Mouse (Mus musculus): ENCODE measurements around the gene Pde2a. TPM values are rescaled to one million over a fixed set of nuclear protein-coding genes. Genes with fewer than 3 reads are reported as not detected.
"Not testable (repeated sequence)": the region's sequence is repeated elsewhere in the genome, so short reads cannot be mapped to it uniquely, and the experiment has no call there.

Gene Pde2a
- polyA plus RNA-seq, 2 experiments = 3.0 to 6.6 TPM

GRCm38 (mm10) chr7:101550686-101551485, 129.4 kb downstream of the Pde2a start:
- no peaks in the 10 kb centered on the region for H3K36me3 ChIP-seq (replicated peaks; ENCODE audit: control insufficient read depth, insufficient read depth, low read depth)
- no peak overlapping the region for H3K4me2 ChIP-seq (ENCODE audit: low read depth)
- H3K27me3 ChIP-seq (ENCODE audit: control insufficient read depth, insufficient read depth, low read length) = no peaks in the 10 kb centered on the region
- ATAC-seq (ENCODE audit: insufficient read depth) (no peak), DNase-seq (ENCODE audit: low read depth in 3 of 3, low spot score in 3 of 3) (no peak)
- TF ChIP-seq EP300 (IDR thresholded peaks at IDR 0.05; ENCODE audit: low read depth) (no peak), CTCF (IDR thresholded peaks at IDR 0.05; ENCODE audit: low read depth) (no peak)
- no peak overlapping the region for H3K9ac ChIP-seq (replicated peaks)
- H3K9me3 ChIP-seq (ENCODE audit: control insufficient read depth, low read length) = no peaks in the 10 kb centered on the region
- H3K27ac ChIP-seq = no peak overlapping the region
- no peak overlapping the region for H3K4me3 ChIP-seq (ENCODE audit: insufficient read depth in 1 of 2, low read depth in 2 of 2, low read length in 2 of 2)
- peaks cover 0 to 4% of the 10 kb centered on the region in 2 experiments; a peak in 1 of 4 replicates for H3K4me1 ChIP-seq (replicated peaks; ENCODE audit: control insufficient read depth in 2 of 2, insufficient read depth in 2 of 2, low read length in 1 of 2)
- 34% methylated on average over 7 of the region's 7 CpGs for WGBS (ENCODE audit: insufficient replicate concordance)

DNA sequence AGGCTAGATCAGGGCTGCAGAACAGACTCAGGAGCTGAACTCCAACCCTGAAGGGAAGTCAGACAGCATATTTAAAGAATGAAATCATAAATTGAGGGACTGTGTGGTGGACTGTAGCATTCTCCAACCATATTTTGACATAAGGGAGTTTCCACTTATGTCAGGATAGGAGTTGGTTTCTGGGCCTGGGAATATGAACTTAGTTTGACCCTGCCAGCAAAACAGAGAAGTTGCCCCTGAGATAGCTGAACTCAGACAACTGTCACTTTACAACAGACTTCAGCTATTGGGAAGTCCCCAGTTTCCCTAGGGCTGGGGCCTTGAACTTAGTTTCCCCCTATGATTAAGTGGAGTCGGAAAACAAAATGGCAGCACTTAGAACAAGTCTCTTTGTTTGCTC, 130.0 kb downstream of the Pde2a start:
- no peak for TF ChIP-seq CTCF (IDR thresholded peaks at IDR 0.05; ENCODE audit: low read depth)
- no peak for TF ChIP-seq EP300 (IDR thresholded peaks at IDR 0.05; ENCODE audit: low read depth)
- ATAC-seq (ENCODE audit: insufficient read depth) (no peak), DNase-seq (ENCODE audit: low read depth in 3 of 3, low spot score in 3 of 3) (no peak)
- Histone ChIP-seq H3K9me3 (ENCODE audit: control insufficient read depth, low read length) (no peaks in the 10 kb centered on the region), H3K36me3 (replicated peaks; ENCODE audit: control insufficient read depth, insufficient read depth, low read depth) (no peaks in the 10 kb centered on the region), H3K27ac (no peak overlapping the region), H3K4me1 (replicated peaks; ENCODE audit: control insufficient read depth in 2 of 2, insufficient read depth in 2 of 2, low read length in 1 of 2) (peaks cover 0 to 4% of the 10 kb centered on the region in 2 experiments; a peak in 1 of 4 replicates), H3K27me3 (ENCODE audit: control insufficient read depth, insufficient read depth, low read length) (no peaks in the 10 kb centered on the region), H3K4me2 (ENCODE audit: low read depth) (no peak overlapping the region), H3K9ac (replicated peaks) (no peak overlapping the region), H3K4me3 (ENCODE audit: insufficient read depth in 1 of 2, low read depth in 2 of 2, low read length in 2 of 2) (no peak overlapping the region)
- 64% methylated on average over 1 of the region's 1 CpGs for WGBS (ENCODE audit: insufficient replicate concordance)

DNA sequence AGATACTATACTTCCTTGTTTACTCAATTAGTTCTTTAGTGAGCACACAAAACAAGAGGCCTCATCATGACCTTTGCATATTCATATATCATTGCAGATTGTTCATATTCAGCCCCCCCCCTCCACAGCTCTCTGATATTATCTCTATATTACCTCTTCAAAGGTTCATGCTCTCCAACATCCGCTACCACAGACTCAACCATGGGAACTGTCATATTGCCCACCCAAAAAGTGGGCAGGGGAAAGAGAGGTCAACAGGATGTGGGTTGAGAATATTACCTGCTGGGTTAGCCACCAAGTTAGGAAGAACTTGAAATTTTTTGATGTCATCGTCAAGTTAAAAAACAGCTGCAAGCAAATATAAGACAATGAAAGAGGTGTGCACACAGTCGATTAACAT, 134.0 kb downstream of the Pde2a start:
- not testable (repeated sequence) for H3K27me3 ChIP-seq (ENCODE audit: control insufficient read depth, insufficient read depth, low read length); H3K4me2 ChIP-seq (ENCODE audit: low read depth); ATAC-seq (ENCODE audit: insufficient read depth); H3K27ac ChIP-seq; H3K9ac ChIP-seq (replicated peaks); H3K4me3 ChIP-seq (ENCODE audit: insufficient read depth in 1 of 2, low read depth in 2 of 2, low read length in 2 of 2); H3K4me1 ChIP-seq (replicated peaks; ENCODE audit: control insufficient read depth in 2 of 2, insufficient read depth in 2 of 2, low read length in 1 of 2); H3K36me3 ChIP-seq (replicated peaks; ENCODE audit: control insufficient read depth, insufficient read depth, low read depth); H3K9me3 ChIP-seq (ENCODE audit: control insufficient read depth, low read length); DNase-seq (ENCODE audit: low read depth in 3 of 3, low spot score in 3 of 3)
- 56% methylated on average over 3 of the region's 3 CpGs for WGBS (ENCODE audit: insufficient replicate concordance)

DNA sequence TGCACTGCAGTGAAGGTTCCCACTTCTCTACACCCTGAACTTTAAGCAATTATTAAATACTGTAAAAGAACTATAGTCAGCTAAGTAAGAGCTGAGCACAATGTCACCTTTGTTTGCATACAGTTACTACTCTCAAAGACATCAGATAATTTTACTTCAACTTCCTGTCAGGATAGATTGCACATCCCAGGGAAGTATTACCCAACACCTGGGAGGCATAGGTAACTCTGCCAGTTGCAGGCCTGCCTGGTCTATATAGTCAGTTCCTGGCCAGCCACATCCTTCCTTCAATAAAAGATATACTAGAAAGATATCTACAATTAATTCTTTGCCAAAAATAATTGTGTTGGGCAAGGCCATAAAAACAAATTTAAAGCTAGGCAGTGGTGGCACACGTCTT, 135.9 kb downstream of the Pde2a start:
- Histone ChIP-seq H3K4me1 (replicated peaks; ENCODE audit: control insufficient read depth in 2 of 2, insufficient read depth in 2 of 2, low read length in 1 of 2) (no peaks in the 10 kb centered on the region), H3K36me3 (replicated peaks; ENCODE audit: control insufficient read depth, insufficient read depth, low read depth) (no peaks in the 10 kb centered on the region), H3K9ac (replicated peaks) (no peak overlapping the region), H3K9me3 (ENCODE audit: control insufficient read depth, low read length) (no peaks in the 10 kb centered on the region), H3K27me3 (ENCODE audit: control insufficient read depth, insufficient read depth, low read length) (no peaks in the 10 kb centered on the region), H3K4me3 (ENCODE audit: insufficient read depth in 1 of 2, low read depth in 2 of 2, low read length in 2 of 2) (no peak overlapping the region), H3K4me2 (ENCODE audit: low read depth) (no peak overlapping the region), H3K27ac (no peak overlapping the region)
- 42% methylated on average over 1 of the region's 1 CpGs for WGBS (ENCODE audit: insufficient replicate concordance)
- DNase-seq (ENCODE audit: low read depth in 3 of 3, low spot score in 3 of 3) (no peak), ATAC-seq (ENCODE audit: insufficient read depth) (no peak)
- no peak for TF ChIP-seq CTCF (IDR thresholded peaks at IDR 0.05; ENCODE audit: low read depth)
- TF ChIP-seq EP300 (IDR thresholded peaks at IDR 0.05; ENCODE audit: low read depth) = no peak

DNA sequence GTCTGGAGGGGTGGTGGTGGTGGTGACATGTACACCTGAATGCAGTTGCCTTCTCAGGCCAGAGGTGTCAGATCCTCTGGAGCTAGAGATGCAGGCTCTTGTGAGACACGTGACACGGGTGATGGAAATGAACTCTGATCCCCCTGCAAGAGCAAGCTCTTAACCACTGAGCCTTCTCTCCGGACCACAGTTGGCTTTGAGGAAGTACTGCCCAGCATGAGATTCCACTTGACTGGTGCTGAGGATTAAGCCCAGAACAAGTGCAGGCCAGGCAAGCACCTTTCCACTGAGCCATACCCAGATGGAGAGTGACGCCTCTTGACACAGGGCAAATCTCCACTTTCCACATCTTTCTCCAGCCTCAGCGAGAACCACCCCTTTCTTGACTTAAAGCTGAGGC, 137.9 kb downstream of the Pde2a start:
- not testable (repeated sequence) for H3K9ac ChIP-seq (replicated peaks); H3K27ac ChIP-seq; H3K4me2 ChIP-seq (ENCODE audit: low read depth); H3K27me3 ChIP-seq (ENCODE audit: control insufficient read depth, insufficient read depth, low read length); H3K4me1 ChIP-seq (replicated peaks; ENCODE audit: control insufficient read depth in 2 of 2, insufficient read depth in 2 of 2, low read length in 1 of 2); ATAC-seq (ENCODE audit: insufficient read depth); H3K4me3 ChIP-seq (ENCODE audit: insufficient read depth in 1 of 2, low read depth in 2 of 2, low read length in 2 of 2); DNase-seq (ENCODE audit: low read depth in 3 of 3, low spot score in 3 of 3); H3K9me3 ChIP-seq (ENCODE audit: control insufficient read depth, low read length); H3K36me3 ChIP-seq (replicated peaks; ENCODE audit: control insufficient read depth, insufficient read depth, low read depth)
- 44% methylated on average over 5 of the region's 5 CpGs for WGBS (ENCODE audit: insufficient replicate concordance)

MicroRNAs encoded within 50 kb of the gene (microRNA counts, 519-probe panel; counts per million panel counts)
- microRNA mmu-miR-139-3p = 69.9 counts per million
- microRNA mmu-miR-139-5p = 69.9 counts per million

Small RNAs within 50 kb of the gene (microRNA-seq; reads per million reads assigned to microRNA genes)
- 3,971 reads per million, percentile 85 among the genes with 10 or more reads in this experiment for gene Mir139

Other genes starting within 250 kb of the Pde2a start
- gene Atg16l2, start 119.4 kb upstream of the Pde2a start, polyA plus RNA-seq (2012; rRNA removed) = 3.1 and 3.5 TPM in 2 replicates
- 1.3 and 1.8 TPM in 2 replicates for gene Atg16l2, start 119.4 kb upstream of the Pde2a start, polyA plus RNA-seq (2014; fragmentation: Nextera tagmentation; extraction: Ambion mirVana)
- gene Stard10, start 104.6 kb upstream of the Pde2a start, polyA plus RNA-seq (2012; rRNA removed) = 71.0 and 71.8 TPM in 2 replicates
- gene Stard10, start 104.6 kb upstream of the Pde2a start, polyA plus RNA-seq (2014; fragmentation: Nextera tagmentation; extraction: Ambion mirVana) = 98.2 and 102 TPM in 2 replicates
- 13.3 and 13.7 TPM in 2 replicates for gene Arap1, start 73.6 kb upstream of the Pde2a start, polyA plus RNA-seq (2012; rRNA removed)
- gene Arap1, start 73.6 kb upstream of the Pde2a start, polyA plus RNA-seq (2014; fragmentation: Nextera tagmentation; extraction: Ambion mirVana) = 12.9 and 13.9 TPM in 2 replicates
- gene Gm45837, start 10.8 kb upstream of the Pde2a start, polyA plus RNA-seq (2012; rRNA removed) = not detected in 2 replicates
- gene Gm45837, start 10.8 kb upstream of the Pde2a start, polyA plus RNA-seq (2014; fragmentation: Nextera tagmentation; extraction: Ambion mirVana) = 4.3 TPM in 1 of 2 replicates, not detected in the other
- 0.05 and 0.07 TPM in 2 replicates for gene Art2b, start 163.9 kb downstream of the Pde2a start, polyA plus RNA-seq (2012; rRNA removed)
- gene Art2b, start 163.9 kb downstream of the Pde2a start, polyA plus RNA-seq (2014; fragmentation: Nextera tagmentation; extraction: Ambion mirVana) = not detected in 2 replicates
- 4.1 and 8.3 TPM in 2 replicates for gene Clpb, start 241.9 kb downstream of the Pde2a start, polyA plus RNA-seq (2012; rRNA removed)
- gene Clpb, start 241.9 kb downstream of the Pde2a start, polyA plus RNA-seq (2014; fragmentation: Nextera tagmentation; extraction: Ambion mirVana) = 18.7 and 20.6 TPM in 2 replicates